Mouse (Mus musculus): ENCODE results near the gene Olfr1458. TPM values are rescaled to one million over a fixed set of nuclear protein-coding genes. Genes with fewer than 3 reads are reported as not detected.

Olfr1458 gene
- polyA plus RNA-seq (2016; fragmentation: Nextera tagmentation; extraction: Ambion mirVana) = not detected in 2 replicates

GRCm38 (mm10) chr19:13106675-13107074, at the start of gene Olfr1458:
Olfr1458 (minus strand) TSS chr19:13106775.
- Histone ChIP-seq H3K4me1 (no peaks in the 10 kb centered on the region), H3K4me3 (no peak within 1 kb of the TSS), H3K27ac (replicated peaks) (no peak within 1 kb of the TSS), H3K27me3 (ENCODE audit: low read depth, poor library complexity, severe bottlenecking) (no peaks in the 10 kb centered on the region), H3K36me3 (no peaks in the 10 kb centered on the region), H3K9me3 (replicated peaks) (peaks cover 48% of the 10 kb centered on the region; the same call in 1 of the 2 replicates)
- no peak for DNase-seq (ENCODE audit: low spot score)
- 89% methylated on average over 3 of the region's 3 CpGs for WGBS

GRCm38 (mm10) chr19:13149449-13149848, 42.9 kb upstream of the Olfr1458 start, which contains the start of gene Olfr1459:
Olfr1459 (minus strand) TSS chr19:13149549.
- H3K4me1 ChIP-seq = no peaks in the 10 kb centered on the region
- DNase-seq (ENCODE audit: low spot score) = no peak
- H3K27ac ChIP-seq (replicated peaks) = no peak within 1 kb of the TSS
- H3K27me3 ChIP-seq (ENCODE audit: low read depth, poor library complexity, severe bottlenecking) = no peaks in the 10 kb centered on the region
- no peaks in the 10 kb centered on the region for H3K36me3 ChIP-seq
- H3K9me3 ChIP-seq (replicated peaks) = peaks cover 40% of the 10 kb centered on the region
- whole genome bisulfite sequencing = 91% methylated on average over 1 of the region's 1 CpGs
- no peak within 1 kb of the TSS for H3K4me3 ChIP-seq

DNA sequence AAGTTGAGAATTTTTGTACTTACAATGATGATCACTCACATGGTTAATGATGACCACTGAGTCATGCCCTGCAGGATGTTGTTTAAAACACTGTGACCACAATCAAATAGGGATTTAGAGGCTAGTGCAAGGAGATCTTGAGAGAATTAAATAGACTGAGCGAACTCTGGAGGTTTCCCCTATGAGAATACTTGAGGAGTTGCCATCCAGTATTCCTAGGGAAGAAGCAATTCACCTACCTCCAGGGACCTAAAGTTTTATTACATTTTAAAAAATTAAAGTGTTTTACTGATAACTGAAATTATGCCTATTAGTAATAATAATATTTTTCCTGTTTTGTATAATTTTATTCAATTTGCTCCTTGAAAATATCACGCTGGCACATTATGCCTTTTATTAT, 8.8 kb downstream of the Olfr1458 start, which contains the start of gene Olfr1457:
Gene Olfr1457 (minus strand): TSS at position 101 of the 400 bp plus-strand sequence.
- Histone ChIP-seq H3K27ac (replicated peaks) (no peak within 1 kb of the TSS), H3K36me3 (no peaks in the 10 kb centered on the region), H3K4me3 (no peak within 1 kb of the TSS), H3K27me3 (ENCODE audit: low read depth, poor library complexity, severe bottlenecking) (no peaks in the 10 kb centered on the region), H3K9me3 (replicated peaks) (peaks cover 29% of the 10 kb centered on the region; the same call in 1 of the 2 replicates), H3K4me1 (no peaks in the 10 kb centered on the region)
- no peak for DNase-seq (ENCODE audit: low spot score)
- 82% methylated on average over 2 of the region's 2 CpGs for whole genome bisulfite sequencing

- Histone ChIP-seq H3K4me1 (no peaks in the 10 kb centered on the region), H3K27me3 (ENCODE audit: low read depth, poor library complexity, severe bottlenecking) (no peaks in the 10 kb centered on the region), H3K9me3 (replicated peaks) (peaks cover 45% of the 10 kb centered on the region), H3K4me3 (no peak overlapping the region), H3K27ac (replicated peaks) (no peak overlapping the region), H3K36me3 (no peaks in the 10 kb centered on the region)
- 96% methylated on average over 1 of the region's 1 CpGs for WGBS
- no peak for DNase-seq (ENCODE audit: low spot score)
Observed at GRCm38 (mm10) chr19:13093908-13094307, 12.7 kb downstream of the Olfr1458 start.

DNA sequence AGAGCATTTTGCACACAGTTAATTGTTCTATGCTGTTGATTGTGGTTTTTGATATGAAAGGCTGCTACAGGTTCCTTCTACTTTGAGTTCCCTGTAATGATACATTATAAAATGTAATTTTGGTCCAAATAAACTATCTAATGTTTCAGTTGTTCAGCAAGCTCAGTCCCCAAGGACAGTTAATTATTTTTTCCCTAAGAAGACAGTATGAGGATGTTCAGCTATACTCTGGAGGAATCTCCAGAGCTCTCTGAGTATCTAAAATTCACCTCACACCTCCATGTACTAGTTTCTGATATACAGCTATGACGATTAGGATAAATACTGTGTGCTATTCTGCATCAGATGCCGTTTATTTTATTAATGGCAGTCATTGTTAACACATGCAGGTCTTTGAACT, 46.3 kb downstream of the Olfr1458 start, which contains the start of gene Olfr1454:
Gene Olfr1454 (plus strand): TSS at position 301 of the 400 bp plus-strand sequence.
- Histone ChIP-seq H3K27me3 (ENCODE audit: low read depth, poor library complexity, severe bottlenecking) (no peaks in the 10 kb centered on the region), H3K27ac (replicated peaks) (no peak within 1 kb of the TSS), H3K4me1 (no peaks in the 10 kb centered on the region), H3K4me3 (no peak within 1 kb of the TSS), H3K36me3 (no peaks in the 10 kb centered on the region), H3K9me3 (replicated peaks) (peaks cover 45% of the 10 kb centered on the region)
- DNase-seq (ENCODE audit: low spot score) = no peak
- WGBS = 84% methylated on average over 2 of the region's 2 CpGs

Other genes starting within 250 kb of the Olfr1458 start
- not detected in 2 replicates for gene Olfr1444, start 249.5 kb downstream of the Olfr1458 start, polyA plus RNA-seq (2016; fragmentation: Nextera tagmentation; extraction: Ambion mirVana)
- gene Olfr1445, start 222.9 kb downstream of the Olfr1458 start, polyA plus RNA-seq (2016; fragmentation: Nextera tagmentation; extraction: Ambion mirVana) = not detected in 2 replicates
- gene Olfr1446, start 213.3 kb downstream of the Olfr1458 start, polyA plus RNA-seq (2016; fragmentation: Nextera tagmentation; extraction: Ambion mirVana) = not detected in 2 replicates
- not detected in 2 replicates for gene Olfr1447, start 203.0 kb downstream of the Olfr1458 start, polyA plus RNA-seq (2016; fragmentation: Nextera tagmentation; extraction: Ambion mirVana)
- not detected in 2 replicates for gene Olfr1448, start 182.4 kb downstream of the Olfr1458 start, polyA plus RNA-seq (2016; fragmentation: Nextera tagmentation; extraction: Ambion mirVana)
- not detected in 2 replicates for gene Olfr1449, start 175.9 kb downstream of the Olfr1458 start, polyA plus RNA-seq (2016; fragmentation: Nextera tagmentation; extraction: Ambion mirVana)
- gene Olfr1450, start 156.5 kb downstream of the Olfr1458 start, polyA plus RNA-seq (2016; fragmentation: Nextera tagmentation; extraction: Ambion mirVana) = not detected in 2 replicates
- not detected in 2 replicates for gene Olfr1451, start 111.8 kb downstream of the Olfr1458 start, polyA plus RNA-seq (2016; fragmentation: Nextera tagmentation; extraction: Ambion mirVana)
- gene Olfr1453, start 78.4 kb downstream of the Olfr1458 start, polyA plus RNA-seq (2016; fragmentation: Nextera tagmentation; extraction: Ambion mirVana) = not detected in 2 replicates
- gene Olfr1454, start 46.2 kb downstream of the Olfr1458 start, polyA plus RNA-seq (2016; fragmentation: Nextera tagmentation; extraction: Ambion mirVana) = not detected in 2 replicates
- gene Olfr1457, start 8.9 kb downstream of the Olfr1458 start, polyA plus RNA-seq (2016; fragmentation: Nextera tagmentation; extraction: Ambion mirVana) = not detected in 2 replicates
- gene Olfr1459, start 42.8 kb upstream of the Olfr1458 start, polyA plus RNA-seq (2016; fragmentation: Nextera tagmentation; extraction: Ambion mirVana) = not detected in 2 replicates
- gene Olfr1461, start 56.2 kb upstream of the Olfr1458 start, polyA plus RNA-seq (2016; fragmentation: Nextera tagmentation; extraction: Ambion mirVana) = not detected in 2 replicates
- not detected in 2 replicates for gene Olfr1462, start 79.0 kb upstream of the Olfr1458 start, polyA plus RNA-seq (2016; fragmentation: Nextera tagmentation; extraction: Ambion mirVana)
- gene Olfr1463, start 124.6 kb upstream of the Olfr1458 start, polyA plus RNA-seq (2016; fragmentation: Nextera tagmentation; extraction: Ambion mirVana) = not detected in 2 replicates
- not detected in 2 replicates for gene Olfr1465, start 208.8 kb upstream of the Olfr1458 start, polyA plus RNA-seq (2016; fragmentation: Nextera tagmentation; extraction: Ambion mirVana)
- gene Olfr1466, start 232.1 kb upstream of the Olfr1458 start, polyA plus RNA-seq (2016; fragmentation: Nextera tagmentation; extraction: Ambion mirVana) = not detected in 2 replicates

Data from midbrain, embryonic 10.5 days (tissue).